Mouse (Mus musculus) heart, embryonic 13.5 days (tissue): ENCODE data around the gene Hps1. TPM values are rescaled to one million over a fixed set of nuclear protein-coding genes. Genes with fewer than 3 reads are reported as not detected.

Experiments used
- ATAC-seq: fragments of 200-750 bp; cut with Nextera tagmentation; 2 replicates; pipeline ENCODE4 v1.8.0; 2017; ENCODE audit warnings: moderate TSS enrichment; ENCODE audit not compliant: insufficient number of reproducible peaks, low FRiP score, low TSS enrichment; ENCODE audit errors: extremely low read depth
- H3K27ac ChIP-seq: fragments of 300-500 bp; sonication (generic); replicated peaks from 2 replicates; pipeline ENCODE4 v1.5.1; 2015; ENCODE audit warnings: moderate library complexity, mild to moderate bottlenecking, inconsistent platforms
- H3K27me3 ChIP-seq: fragments of 300-500 bp; sonication (generic); replicated peaks from 2 replicates; pipeline ENCODE4 v1.6.1; 2015; ENCODE audit warnings: mild to moderate bottlenecking, inconsistent platforms
- H3K36me3 ChIP-seq: fragments of 300-500 bp; sonication (generic); 2 replicates; pipeline ENCODE4 v1.6.1; 2015; ENCODE audit warnings: mild to moderate bottlenecking, inconsistent platforms
- H3K4me1 ChIP-seq: fragments of 300-500 bp; sonication (generic); 2 replicates; pipeline ENCODE4 v1.6.1; 2015; ENCODE audit warnings: inconsistent platforms
- H3K4me2 ChIP-seq: fragments of 300-500 bp; sonication (generic); 2 replicates; pipeline ENCODE4 v1.6.1; 2015; ENCODE audit warnings: inconsistent platforms, mild to moderate bottlenecking, moderate library complexity
- H3K4me3 ChIP-seq: fragments of 300-500 bp; sonication (generic); 2 replicates; pipeline ENCODE4 v1.5.1; 2015; ENCODE audit warnings: moderate library complexity, mild to moderate bottlenecking, inconsistent platforms
- H3K9ac ChIP-seq: fragments of 300-500 bp; sonication (generic); 2 replicates; pipeline ENCODE4 v1.6.1; 2015; ENCODE audit warnings: inconsistent platforms, mild to moderate bottlenecking, moderate library complexity
- H3K9me3 ChIP-seq: fragments of 300-500 bp; sonication (generic); 2 replicates; pipeline ENCODE4 v1.6.1; 2016; ENCODE audit warnings: inconsistent platforms
- WGBS: fragments of 180-500 bp; shearing (Covaris S2); methylation state at CpG from one replicate; pipeline ENCODE4 v1.1.7; 2015; ENCODE audit warnings: mixed read lengths; 5-methylcytosine and 5-hydroxymethylcytosine counted together
- polyA plus RNA-seq: library from polyadenylated mRNA; unstranded; fragments of >200 nt; fragmentation: Nextera tagmentation; extraction: Ambion mirVana; gene quantifications from 2 replicates; pipeline ENCODE4 v1.2.1, GENCODE M21; 2015

Hps1 gene
- polyA plus RNA-seq, 1 experiment from 2014 or later, result 7.0 TPM

DNA sequence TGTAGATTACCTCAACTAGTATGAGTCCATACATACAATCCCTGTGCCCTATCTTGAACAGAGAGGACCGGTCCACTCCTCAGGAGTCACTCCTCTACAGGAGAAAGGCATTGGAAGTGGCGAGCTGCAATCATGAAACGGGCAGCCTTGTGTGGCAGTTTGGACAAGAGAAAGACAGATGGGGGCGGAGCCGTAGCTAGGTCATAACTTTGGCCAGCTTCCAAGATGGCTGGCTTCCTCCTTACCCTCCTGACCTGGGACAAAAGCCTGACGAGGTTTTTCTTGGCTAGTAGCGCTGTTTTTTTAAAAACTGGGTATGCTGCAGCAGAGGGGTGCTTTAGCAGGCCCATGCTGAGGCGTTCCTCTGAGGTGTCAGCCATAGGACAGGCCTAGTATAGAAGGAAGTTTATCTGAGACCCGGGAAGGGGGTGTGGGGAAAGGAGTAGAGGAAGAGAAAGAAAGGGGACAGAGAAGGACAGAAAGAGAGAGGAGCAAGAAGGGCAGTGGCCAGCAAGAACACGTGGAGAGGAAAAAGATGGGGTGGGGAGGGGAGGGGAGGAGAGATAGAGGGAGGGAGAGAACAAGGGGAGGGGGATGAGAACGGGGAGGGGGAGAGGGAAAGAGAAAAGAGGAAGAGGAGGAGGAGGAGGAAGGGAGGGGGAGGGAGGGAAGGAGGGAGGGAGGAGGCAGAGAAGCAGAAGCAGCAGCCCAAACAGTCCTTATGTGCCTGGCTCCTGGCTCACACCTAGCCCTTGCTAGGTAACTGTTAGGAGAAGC lies 26.4 kb downstream of the Hps1 start:
- WGBS, result 10% methylated on average over 11 of the region's 11 CpGs
- Histone ChIP-seq H3K9me3 (no peaks in the 10 kb centered on the region), H3K4me3 (peak overlapping the region; percentile 55), H3K36me3 (no peaks in the 10 kb centered on the region), H3K4me2 (peak overlapping the region; percentile 75), H3K27me3 (no peaks in the 10 kb centered on the region), H3K27ac (peak overlapping the region; percentile 97), H3K9ac (peak overlapping the region; percentile 88), H3K4me1 (peaks cover 67% of the 10 kb centered on the region)
- ATAC-seq, result peak; percentile 8; the same call in 1 of the 2 replicates

DNA sequence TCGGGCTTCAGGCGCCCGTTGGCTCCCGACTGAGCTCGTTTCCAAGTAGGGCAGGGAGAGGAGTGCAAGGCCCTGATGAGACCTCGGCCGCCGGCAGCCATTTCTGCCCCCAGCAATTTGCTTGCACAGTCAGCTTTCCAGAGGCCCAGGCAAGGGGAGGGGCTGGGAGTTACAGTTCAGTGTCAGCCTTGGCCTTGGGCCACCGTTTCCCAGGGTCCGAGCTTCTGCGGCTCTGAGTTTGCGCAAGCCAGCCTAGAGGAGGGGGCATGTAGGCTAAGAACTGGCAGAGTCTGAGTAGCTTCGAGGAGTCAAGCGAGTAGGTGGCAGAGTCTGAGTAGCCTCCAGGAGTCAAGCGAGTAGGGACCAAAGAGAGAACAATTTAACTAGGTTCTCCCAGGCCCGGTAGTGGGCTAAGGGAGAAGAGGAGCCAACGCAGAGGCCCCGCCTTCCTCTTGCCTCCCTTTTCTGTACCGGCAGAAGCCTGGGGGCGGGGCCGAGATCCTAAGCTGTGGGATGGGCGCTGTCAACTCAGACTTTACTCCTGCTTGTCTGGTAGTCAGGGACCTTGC lies 27.3 kb downstream of the Hps1 start, which contains the start of gene Pyroxd2:
TSS of gene Pyroxd2 (minus strand) at position 413 of the 569 bp plus-strand sequence.
- 3% methylated on average over 22 of the region's 22 CpGs for whole genome bisulfite sequencing
- Histone ChIP-seq H3K9ac (peak within 1 kb of the TSS; percentile 88), H3K4me2 (peak within 1 kb of the TSS; percentile 75), H3K4me3 (peak within 1 kb of the TSS; percentile 55), H3K27me3 (no peaks in the 10 kb centered on the region), H3K4me1 (peaks cover 64% of the 10 kb centered on the region), H3K36me3 (no peaks in the 10 kb centered on the region), H3K27ac (peak within 1 kb of the TSS; percentile 97), H3K9me3 (no peaks in the 10 kb centered on the region)
- peak; percentile 70 for ATAC-seq

DNA sequence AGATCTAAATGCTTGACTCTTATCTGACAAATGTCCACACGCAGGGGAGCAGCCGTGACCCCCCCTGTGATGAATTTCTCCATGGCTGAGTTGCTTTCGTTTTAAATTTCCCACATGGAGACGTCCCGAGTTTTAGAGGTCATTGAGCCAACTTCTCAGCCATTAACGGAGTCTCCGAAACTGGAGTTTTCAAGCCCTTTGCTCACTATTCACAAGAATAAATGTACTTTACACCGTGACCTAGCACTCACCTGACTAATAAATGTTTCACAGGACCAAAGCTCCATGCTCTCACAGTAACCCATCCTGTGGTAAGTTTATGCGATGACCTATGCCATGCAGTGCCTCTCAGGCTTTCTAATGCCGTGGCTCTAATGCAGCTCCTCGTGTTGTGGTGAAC lies 29.6 kb downstream of the Hps1 start:
- no peaks in the 10 kb centered on the region for H3K9me3 ChIP-seq
- no peak overlapping the region for H3K4me3 ChIP-seq
- peak overlapping the region; percentile 56; the same call in 1 of the 2 replicates for H3K9ac ChIP-seq
- peak overlapping the region; percentile 55 for H3K4me2 ChIP-seq
- peak overlapping the region; percentile 42; the same call in 1 of the 2 replicates for H3K27ac ChIP-seq
- no peaks in the 10 kb centered on the region for H3K36me3 ChIP-seq
- H3K4me1 ChIP-seq, result peaks cover 57% of the 10 kb centered on the region
- WGBS, result 43% methylated on average over 11 of the region's 11 CpGs
- ATAC-seq, result no peak
- no peaks in the 10 kb centered on the region for H3K27me3 ChIP-seq

DNA sequence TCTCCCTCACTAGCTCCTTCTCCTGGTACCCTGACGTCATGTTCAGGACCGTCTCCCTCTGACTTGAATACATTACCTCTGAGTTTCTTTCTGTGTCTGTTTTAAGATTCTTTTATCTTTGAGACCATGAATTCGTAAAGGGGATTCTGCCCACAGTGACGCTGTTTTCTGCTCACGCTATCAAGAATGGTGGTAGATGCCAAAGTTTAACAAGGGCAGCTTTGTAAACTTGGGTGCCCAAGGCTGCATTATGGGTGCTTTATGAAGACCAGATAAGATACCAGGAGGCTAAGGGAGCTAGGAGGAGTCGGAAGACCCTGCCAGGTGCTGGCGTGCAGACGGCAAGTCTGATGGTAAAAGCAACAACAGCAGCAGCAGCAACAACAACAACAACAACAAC lies 33.1 kb downstream of the Hps1 start:
- H3K4me1 ChIP-seq, result peaks cover 55% of the 10 kb centered on the region
- H3K9ac ChIP-seq, result no peak overlapping the region
- H3K27me3 ChIP-seq, result no peaks in the 10 kb centered on the region
- ATAC-seq, result no peak
- no peaks in the 10 kb centered on the region for H3K9me3 ChIP-seq
- H3K4me3 ChIP-seq, result no peak overlapping the region
- no peak overlapping the region for H3K27ac ChIP-seq
- no peak overlapping the region for H3K4me2 ChIP-seq
- 82% methylated on average over 8 of the region's 8 CpGs for WGBS
- no peaks in the 10 kb centered on the region for H3K36me3 ChIP-seq

DNA sequence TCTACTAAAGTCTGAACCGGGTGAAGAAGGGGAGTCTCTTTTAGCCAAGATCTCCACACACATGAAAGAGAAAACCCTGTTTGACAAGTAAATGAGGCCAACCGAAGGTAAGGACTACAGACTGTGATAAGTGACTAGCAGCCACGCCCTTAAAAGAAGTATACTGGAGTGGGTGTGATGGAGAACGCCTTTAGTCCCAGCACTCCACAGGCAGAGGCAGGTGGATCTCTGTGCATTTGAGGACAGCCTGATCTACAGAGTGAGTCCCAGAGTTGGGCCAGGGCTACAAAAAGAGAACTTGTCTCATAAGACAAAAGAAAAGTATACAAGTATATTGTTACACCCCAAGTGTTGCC lies 33.9 kb downstream of the Hps1 start:
- H3K27me3 ChIP-seq, result no peaks in the 10 kb centered on the region
- no peak overlapping the region for H3K4me2 ChIP-seq
- H3K4me3 ChIP-seq, result no peak overlapping the region
- no peak for ATAC-seq
- H3K9ac ChIP-seq, result no peak overlapping the region
- no peak overlapping the region for H3K27ac ChIP-seq
- 67% methylated on average over 4 of the region's 4 CpGs for WGBS
- peaks cover 53% of the 10 kb centered on the region for H3K4me1 ChIP-seq
- H3K36me3 ChIP-seq, result no peaks in the 10 kb centered on the region
- H3K9me3 ChIP-seq, result no peaks in the 10 kb centered on the region

DNA sequence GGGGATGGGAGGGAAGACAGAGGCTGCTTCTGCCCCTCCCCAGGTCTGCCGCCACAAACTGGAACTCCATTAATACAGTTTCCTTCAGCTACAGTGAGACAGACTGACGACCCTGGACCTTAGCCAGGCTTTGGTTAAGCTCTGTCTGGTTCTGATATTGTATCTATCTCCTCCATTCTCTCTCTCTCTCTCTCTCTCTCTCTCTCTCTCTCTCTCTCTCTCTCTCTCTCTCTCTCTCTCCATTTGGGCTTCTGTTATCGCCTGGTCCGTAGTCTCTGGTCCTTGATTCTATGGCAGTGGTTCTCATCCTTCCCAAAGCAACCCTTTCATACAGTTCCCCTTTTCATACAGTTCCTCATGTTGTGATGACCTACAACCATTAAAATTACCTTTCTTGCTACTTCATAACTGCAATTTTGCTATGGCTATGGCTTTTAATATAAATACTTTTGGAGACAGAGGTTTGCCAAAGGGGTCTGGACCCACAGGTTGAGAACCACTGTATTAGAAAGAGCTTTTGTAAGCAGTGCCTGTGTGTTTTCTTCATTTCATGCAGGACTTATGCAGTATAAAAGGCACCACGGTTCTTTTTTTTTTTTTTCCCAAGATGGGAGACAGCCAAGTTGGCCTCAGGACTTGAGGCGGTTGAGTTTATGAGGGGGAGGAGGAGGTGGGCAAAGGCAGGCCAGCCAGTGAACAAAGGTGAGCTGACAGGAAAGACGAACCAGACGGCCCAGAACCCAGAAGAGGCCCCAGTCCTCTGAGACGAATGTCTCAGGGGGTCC lies 34.5 kb downstream of the Hps1 start:
- Histone ChIP-seq H3K4me3 (no peak overlapping the region), H3K4me1 (peaks cover 48% of the 10 kb centered on the region), H3K4me2 (no peak overlapping the region), H3K9me3 (no peaks in the 10 kb centered on the region), H3K27ac (no peak overlapping the region), H3K36me3 (no peaks in the 10 kb centered on the region), H3K27me3 (no peaks in the 10 kb centered on the region), H3K9ac (no peak overlapping the region; the same call in 1 of the 2 replicates)
- ATAC-seq, result no peak
- 52% methylated on average over 9 of the region's 9 CpGs for WGBS

DNA sequence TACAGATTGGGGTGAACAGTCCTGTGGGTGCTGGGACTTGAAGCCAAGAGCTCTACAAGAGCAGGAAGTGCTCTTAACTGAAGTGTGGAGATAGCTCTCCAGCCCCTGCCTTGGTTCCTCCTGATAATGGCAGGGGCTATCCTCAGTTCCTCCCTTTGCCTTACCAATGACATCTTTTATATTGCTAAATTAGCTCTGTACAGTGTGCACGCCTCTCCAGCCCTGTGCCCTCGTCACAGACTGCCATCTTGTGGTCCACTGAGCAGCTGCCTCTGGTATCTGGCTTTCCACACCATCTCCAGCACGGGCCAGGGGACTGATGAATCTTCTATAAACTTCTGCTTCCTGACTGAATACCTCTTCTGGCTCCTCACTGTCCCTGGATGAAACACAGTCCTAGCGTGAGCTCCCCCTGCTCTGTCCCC lies 35.6 kb downstream of the Hps1 start:
- no peak overlapping the region for H3K27ac ChIP-seq
- WGBS, result 12% methylated on average over 4 of the region's 4 CpGs
- H3K27me3 ChIP-seq, result peaks cover 6% of the 10 kb centered on the region; the same call in 1 of the 2 replicates
- H3K9ac ChIP-seq, result peak overlapping the region; percentile 45; the same call in 1 of the 2 replicates
- H3K4me3 ChIP-seq, result no peak overlapping the region
- no peak overlapping the region for H3K4me2 ChIP-seq
- no peak for ATAC-seq
- peaks cover 37% of the 10 kb centered on the region for H3K4me1 ChIP-seq
- no peaks in the 10 kb centered on the region for H3K36me3 ChIP-seq
- H3K9me3 ChIP-seq, result no peaks in the 10 kb centered on the region

DNA sequence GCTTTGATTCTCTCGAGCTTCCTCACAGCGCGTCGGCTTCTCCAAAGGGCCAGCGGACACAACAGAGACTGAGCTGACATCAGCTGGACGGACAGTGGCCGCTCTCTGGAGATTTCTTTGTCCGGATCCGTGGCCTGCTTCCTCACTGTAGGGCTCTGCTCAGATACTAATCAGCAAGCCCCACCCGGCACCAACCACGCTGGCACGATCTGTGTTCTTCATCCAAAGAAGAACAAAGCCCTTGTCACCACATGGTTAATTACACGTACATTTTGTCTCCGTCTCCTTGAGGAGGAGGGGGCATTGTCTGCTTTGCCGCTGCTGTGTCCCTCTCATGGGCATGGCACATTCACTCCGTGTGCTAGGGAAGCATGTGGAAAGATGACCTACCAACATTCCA lies 36.5 kb downstream of the Hps1 start:
- Histone ChIP-seq H3K27me3 (peaks cover 6% of the 10 kb centered on the region; the same call in 1 of the 2 replicates), H3K36me3 (no peaks in the 10 kb centered on the region), H3K4me3 (no peak overlapping the region), H3K9ac (no peak overlapping the region), H3K9me3 (no peaks in the 10 kb centered on the region), H3K4me1 (peaks cover 37% of the 10 kb centered on the region), H3K27ac (no peak overlapping the region), H3K4me2 (no peak overlapping the region)
- 69% methylated on average over 16 of the region's 16 CpGs for WGBS
- ATAC-seq, result no peak

DNA sequence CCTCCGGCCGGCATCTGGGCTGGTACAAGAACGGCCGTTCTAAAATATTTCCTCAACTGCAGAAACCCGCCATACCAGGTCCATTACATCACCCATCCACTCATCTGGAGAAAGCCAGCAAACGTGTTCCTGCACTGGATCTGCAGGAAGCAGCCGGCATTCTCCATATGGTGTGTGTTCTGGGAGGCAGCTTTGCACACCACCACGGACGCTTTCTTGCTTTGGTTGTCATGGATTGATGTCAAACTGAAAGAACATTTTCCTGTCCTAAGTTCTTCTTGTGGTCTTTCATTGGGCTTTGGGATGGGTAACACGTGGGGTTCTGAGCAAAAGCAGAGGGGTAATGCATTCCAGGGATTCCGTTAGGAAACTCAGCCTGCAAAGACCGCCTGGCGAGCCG lies 37.9 kb downstream of the Hps1 start:
- peaks cover 6% of the 10 kb centered on the region; the same call in 1 of the 2 replicates for H3K27me3 ChIP-seq
- H3K27ac ChIP-seq, result no peak overlapping the region
- peaks cover 37% of the 10 kb centered on the region for H3K4me1 ChIP-seq
- ATAC-seq, result no peak
- H3K4me2 ChIP-seq, result peak overlapping the region; percentile 43
- no peaks in the 10 kb centered on the region for H3K9me3 ChIP-seq
- H3K9ac ChIP-seq, result no peak overlapping the region
- no peak overlapping the region for H3K4me3 ChIP-seq
- WGBS, result 35% methylated on average over 14 of the region's 14 CpGs
- no peaks in the 10 kb centered on the region for H3K36me3 ChIP-seq

DNA sequence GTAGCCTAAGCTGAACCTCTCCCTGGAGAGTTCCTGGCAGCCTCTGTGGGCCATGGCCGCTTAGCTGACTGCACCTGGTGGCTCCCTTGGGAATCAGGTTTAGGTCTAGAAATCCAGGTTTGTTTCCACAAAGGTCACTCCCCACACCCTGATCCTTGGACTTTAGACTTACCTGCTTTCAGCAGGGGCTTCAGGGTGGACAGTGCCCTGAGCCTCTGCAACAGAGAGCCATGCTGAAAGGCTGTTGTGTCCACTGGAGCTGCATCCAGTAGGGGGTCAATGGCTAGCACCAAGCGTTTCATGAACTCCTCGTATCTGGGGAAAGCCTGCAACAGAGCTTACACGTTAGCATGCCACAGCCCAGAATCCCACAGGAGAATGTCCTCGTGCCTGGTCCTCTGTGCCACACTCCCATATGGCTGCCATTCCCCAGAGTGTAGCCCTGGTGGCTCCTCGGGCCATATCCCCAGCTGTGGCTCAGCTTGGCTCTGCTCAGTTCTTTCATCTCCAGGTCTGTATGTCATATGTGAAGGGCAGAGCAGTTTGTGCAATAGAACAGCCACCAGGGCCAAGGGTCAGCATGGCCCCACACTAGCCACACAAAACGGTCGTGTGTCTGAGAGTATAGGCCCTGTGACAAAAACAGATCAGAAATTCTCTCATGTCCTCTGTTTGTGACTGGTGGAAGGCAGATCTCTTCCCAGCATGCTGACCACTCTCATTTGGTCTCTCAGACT lies 39.4 kb downstream of the Hps1 start:
- Histone ChIP-seq H3K4me2 (no peak overlapping the region), H3K27me3 (peaks cover 9% of the 10 kb centered on the region; the same call in 1 of the 2 replicates), H3K27ac (no peak overlapping the region), H3K36me3 (no peaks in the 10 kb centered on the region), H3K4me3 (no peak overlapping the region), H3K9ac (no peak overlapping the region), H3K4me1 (peaks cover 33% of the 10 kb centered on the region), H3K9me3 (no peaks in the 10 kb centered on the region)
- 76% methylated on average over 8 of the region's 8 CpGs for WGBS
- no peak for ATAC-seq

DNA sequence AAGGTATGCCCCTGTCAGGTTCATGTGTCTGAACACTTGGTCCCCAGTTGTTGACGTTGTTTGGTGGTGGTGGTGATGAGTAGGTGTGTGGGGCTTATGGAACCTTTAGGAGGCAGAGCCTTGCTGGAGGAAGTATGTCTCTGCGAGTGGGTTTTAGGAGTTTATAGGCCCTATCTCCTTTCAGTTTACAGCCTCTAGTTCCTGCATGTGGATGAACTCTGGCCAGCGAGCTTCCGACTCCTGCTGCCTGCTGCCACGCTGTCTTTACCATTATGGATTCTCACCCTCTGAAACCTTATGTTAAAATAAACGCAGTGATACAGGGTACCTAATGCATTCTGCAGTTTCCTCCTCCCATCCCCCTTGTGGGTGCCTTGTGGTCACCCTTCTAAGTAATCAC lies 40.0 kb downstream of the Hps1 start:
- Histone ChIP-seq H3K9ac (no peak overlapping the region), H3K4me1 (peaks cover 28% of the 10 kb centered on the region), H3K36me3 (no peaks in the 10 kb centered on the region), H3K27ac (no peak overlapping the region), H3K27me3 (peaks cover 9% of the 10 kb centered on the region; the same call in 1 of the 2 replicates), H3K4me3 (no peak overlapping the region), H3K4me2 (no peak overlapping the region), H3K9me3 (no peaks in the 10 kb centered on the region)
- 82% methylated on average over 6 of the region's 6 CpGs for WGBS
- ATAC-seq, result no peak
